Mouse (Mus musculus): ENCODE measurements around the gene Dnajb6. TPM values are rescaled to one million over a fixed set of nuclear protein-coding genes. Genes with fewer than 3 reads are reported as not detected.

Gene Dnajb6
- polyA plus RNA-seq, 1 experiment from 2014 or later, result 177 TPM

Other genes with a start within 250 kb of the Dnajb6 start
- 28.7 and 32.5 TPM in 2 replicates for gene Ube3c, start 166.4 kb upstream of the Dnajb6 start, polyA plus RNA-seq (2016; fragmentation: Nextera tagmentation; extraction: Ambion mirVana)
- gene Gm5129, start 248 bp downstream of the Dnajb6 start, polyA plus RNA-seq (2016; fragmentation: Nextera tagmentation; extraction: Ambion mirVana), result 0.86 TPM in 1 of 2 replicates, not detected in the other